Mouse (Mus musculus) ES-E14 (cell line): ENCODE results near the gene 2410015M20Rik. TPM values are rescaled to one million over a fixed set of nuclear protein-coding genes. Genes with fewer than 3 reads are reported as not detected.
A peak's percentile ranks its signal among the peaks of the same experiment; 100 is the strongest.

Experiments used
- DNase-seq: peaks from one replicate; pipeline ENCODE4 v3.0.0-alpha.2; 2013; ENCODE audit warnings: low read depth, low spot score
- H3K27ac ChIP-seq: 2 replicates; pipeline ENCODE4 v1.5.1; 2012; ENCODE audit warnings: low read depth, mild to moderate bottlenecking, low read length, moderate library complexity, mixed read lengths; ENCODE audit not compliant: poor library complexity, insufficient read depth, severe bottlenecking
- H3K36me3 ChIP-seq: 2 replicates; pipeline ENCODE4 v1.6.1; 2012; ENCODE audit warnings: mild to moderate bottlenecking, low read length, moderate library complexity, mixed read lengths; ENCODE audit not compliant: control insufficient read depth, poor library complexity, insufficient read depth, severe bottlenecking
- H3K4me1 ChIP-seq, 2 experiments: fragments of 150-350 bp in 1 of 2; sonication (generic) in 1 of 2; 2 replicates each; pipeline ENCODE4 v1.6.1; 2012; ENCODE audit warnings: low read length in 2 of 2, mild to moderate bottlenecking in 1 of 2, mixed read lengths in 1 of 2; ENCODE audit not compliant: control insufficient read depth in 2 of 2, insufficient read depth in 2 of 2, poor library complexity in 1 of 2
- H3K4me3 ChIP-seq, 2 experiments: fragments of 150-350 bp in 1 of 2; sonication (generic) in 1 of 2; 2 replicates each; pipeline ENCODE4 v1.5.1; 2012; ENCODE audit warnings: low read length in 2 of 2, low read depth in 1 of 2, mild to moderate bottlenecking in 1 of 2, mixed read lengths in 1 of 2; ENCODE audit not compliant: insufficient read depth in 1 of 2, poor library complexity in 1 of 2, severe bottlenecking in 1 of 2
- H3K9ac ChIP-seq: 2 replicates; pipeline ENCODE4 v1.6.1; 2012; ENCODE audit warnings: low read depth, mild to moderate bottlenecking, low read length, mixed read lengths; ENCODE audit not compliant: poor library complexity, insufficient read depth, severe bottlenecking
- H3K9me3 ChIP-seq: fragments of 150-350 bp; sonication (generic); 2 replicates; pipeline ENCODE4 v1.6.1; 2012; ENCODE audit warnings: low read depth, mild to moderate bottlenecking, low read length; ENCODE audit not compliant: control insufficient read depth, insufficient read depth
- CHD2 ChIP-seq: IDR thresholded peaks from 2 replicates; pipeline ENCODE4 v1.6.1; 2014; ENCODE audit warnings: mild to moderate bottlenecking, low read depth, low read length, inconsistent platforms
- HCFC1 ChIP-seq: IDR thresholded peaks from 2 replicates; pipeline ENCODE4 v1.6.1; 2012; ENCODE audit warnings: low read length, inconsistent platforms, borderline replicate concordance; ENCODE audit not compliant: insufficient read depth
- MAFK ChIP-seq: IDR thresholded peaks from 2 replicates; pipeline ENCODE4 v1.6.1; 2014; ENCODE audit warnings: mild to moderate bottlenecking, low read depth, low read length, inconsistent platforms; ENCODE audit not compliant: insufficient read depth
- ZC3H11A ChIP-seq: IDR thresholded peaks from 2 replicates; pipeline ENCODE4 v1.6.1; 2012; ENCODE audit warnings: low read depth, mild to moderate bottlenecking, inconsistent platforms, low read length, borderline replicate concordance
- ZNF384 ChIP-seq: IDR thresholded peaks from 2 replicates; pipeline ENCODE4 v1.6.1; 2012; ENCODE audit warnings: low read depth, low read length, inconsistent platforms
- in situ Hi-C, 2 experiments: fragments of 600-800 bp; cut with MboI; formaldehyde crosslinking; loops; one replicate each; pipeline ENCODE4 v1.15.1; 2025; ENCODE audit warnings: low sequenced_read_pairs in 2 of 2, inconsistent platforms in 1 of 2; ENCODE audit not compliant: unreplicated experiment in 2 of 2
- total RNA-seq: library from RNA; depleted of rRNA; stranded (reverse); fragments of 300-350 nt; gene quantifications from 2 replicates; pipeline ENCODE4 v1.2.3, GENCODE M21; 2012; rRNA removed

2410015M20Rik gene
- total RNA-seq: 236 and 294 TPM in 2 replicates

GRCm38 (mm10) chr17:56609452-56610171, at the start of gene 2410015M20Rik:
Gene 2410015M20Rik, minus strand, starts transcription at chr17:56609771.
- Histone ChIP-seq H3K9me3 (no peaks in the 10 kb centered on the region), H3K36me3 (peaks cover 40% of the 10 kb centered on the region), H3K27ac (peak within 1 kb of the TSS; percentile 62; the same call in 1 of the 2 replicates), H3K4me1 (peaks cover 7 to 13% of the 10 kb centered on the region in 2 experiments), H3K4me3 (peak within 1 kb of the TSS; percentile 74 to 79), H3K9ac (peak within 1 kb of the TSS; percentile 88)
- peak; percentile 98 for DNase-seq
- in situ Hi-C loops: no loop called here
- TF ChIP-seq HCFC1 (peak; percentile 95), MAFK (no peak)

GRCm38 (mm10) chr17:56656171-56656570, 46.6 kb upstream of the 2410015M20Rik start:
- Histone ChIP-seq H3K27ac (no peak overlapping the region), H3K4me3 (no peak overlapping the region), H3K9ac (no peak overlapping the region), H3K36me3 (no peaks in the 10 kb centered on the region), H3K4me1 (peaks cover 2 to 16% of the 10 kb centered on the region in 2 experiments; a peak in 2 of 4 replicates), H3K9me3 (no peaks in the 10 kb centered on the region)
- TF ChIP-seq ZC3H11A: no peak
- TF ChIP-seq MAFK: no peak
- TF ChIP-seq ZNF384: no peak
- no peak for TF ChIP-seq CHD2
- no peak for TF ChIP-seq HCFC1
- DNase-seq: no peak
- in situ Hi-C loops: no loop called here

- Histone ChIP-seq H3K4me1 (peaks cover 0 to 11% of the 10 kb centered on the region in 2 experiments; a peak in 2 of 4 replicates), H3K9me3 (no peaks in the 10 kb centered on the region), H3K27ac (no peak overlapping the region), H3K36me3 (no peaks in the 10 kb centered on the region), H3K9ac (no peak overlapping the region), H3K4me3 (no peak overlapping the region)
- TF ChIP-seq MAFK (no peak), CHD2 (no peak), ZNF384 (no peak), HCFC1 (no peak), ZC3H11A (no peak)
- in situ Hi-C loops: no loop called here
- no peak for DNase-seq
Observed at GRCm38 (mm10) chr17:56655311-56655710, 45.7 kb upstream of the 2410015M20Rik start.

- TF ChIP-seq ZNF384: no peak
- TF ChIP-seq CHD2: no peak
- no peak for TF ChIP-seq MAFK
- no peak for TF ChIP-seq HCFC1
- TF ChIP-seq ZC3H11A: no peak
- no peak overlapping the region for H3K27ac ChIP-seq
- no peak for DNase-seq
- H3K4me1 ChIP-seq: peaks cover 0 to 7% of the 10 kb centered on the region in 2 experiments; a peak in 2 of 4 replicates
- no peaks in the 10 kb centered on the region for H3K36me3 ChIP-seq
- H3K9me3 ChIP-seq: no peaks in the 10 kb centered on the region
- no peak overlapping the region for H3K9ac ChIP-seq
- in situ Hi-C loops: no loop called here
- H3K4me3 ChIP-seq: no peak overlapping the region
Observed at GRCm38 (mm10) chr17:56654771-56655170, 45.2 kb upstream of the 2410015M20Rik start.

- Histone ChIP-seq H3K9me3 (no peaks in the 10 kb centered on the region), H3K4me1 (peaks cover 0 to 4% of the 10 kb centered on the region in 2 experiments; a peak in 2 of 4 replicates), H3K4me3 (no peak overlapping the region), H3K36me3 (no peaks in the 10 kb centered on the region), H3K27ac (no peak overlapping the region), H3K9ac (no peak overlapping the region)
- TF ChIP-seq HCFC1 (no peak), ZNF384 (no peak), CHD2 (no peak), ZC3H11A (no peak), MAFK (no peak)
- in situ Hi-C loops: no loop called here
- DNase-seq: no peak
Observed at GRCm38 (mm10) chr17:56651801-56652200, 42.2 kb upstream of the 2410015M20Rik start.
